Mouse (Mus musculus) kidney, embryonic 14.5 days (tissue): ENCODE data around the gene Cept1. TPM values are rescaled to one million over a fixed set of nuclear protein-coding genes. Genes with fewer than 3 reads are reported as not detected.
A peak's percentile ranks its signal among the peaks of the same experiment; 100 is the strongest.

Experiments
- ATAC-seq: fragments of 200-750 bp; cut with Nextera tagmentation; 2 replicates; pipeline ENCODE4 v1.8.0; 2017; ENCODE audit warnings: moderate number of reproducible peaks, mild to moderate bottlenecking, moderate TSS enrichment, moderate library complexity; ENCODE audit not compliant: low FRiP score, low TSS enrichment
- H3K27ac ChIP-seq: fragments of 300-500 bp; sonication (generic); 2 replicates; pipeline ENCODE4 v1.5.1; 2014; ENCODE audit warnings: low read depth, mild to moderate bottlenecking, low read length, moderate library complexity, mixed read lengths
- H3K27me3 ChIP-seq: fragments of 300-500 bp; sonication (generic); 2 replicates; pipeline ENCODE4 v1.6.1; 2014; ENCODE audit warnings: mild to moderate bottlenecking, low read length; ENCODE audit not compliant: control insufficient read depth, insufficient read depth
- H3K36me3 ChIP-seq: fragments of 300-500 bp; sonication (generic); 2 replicates; pipeline ENCODE4 v1.6.1; 2014; ENCODE audit warnings: low read length, mixed read lengths; ENCODE audit not compliant: control insufficient read depth, insufficient read depth
- H3K4me1 ChIP-seq: fragments of 300-500 bp; sonication (generic); 2 replicates; pipeline ENCODE4 v1.6.1; 2014; ENCODE audit warnings: low read length, mixed read lengths; ENCODE audit not compliant: control insufficient read depth, insufficient read depth
- H3K4me2 ChIP-seq: fragments of 300-500 bp; sonication (generic); replicated peaks from 2 replicates; pipeline ENCODE4 v1.6.1; 2014; ENCODE audit warnings: low read depth, mild to moderate bottlenecking, low read length
- H3K4me3 ChIP-seq: fragments of 300-500 bp; sonication (generic); 2 replicates; pipeline ENCODE4 v1.5.1; 2014; ENCODE audit warnings: mild to moderate bottlenecking, low read length
- H3K9ac ChIP-seq: fragments of 300-500 bp; sonication (generic); 2 replicates; pipeline ENCODE4 v1.6.1; 2014; ENCODE audit warnings: low read depth, mild to moderate bottlenecking, low read length, moderate library complexity
- H3K9me3 ChIP-seq: fragments of 300-500 bp; sonication (generic); 2 replicates; pipeline ENCODE4 v1.6.1; 2016; ENCODE audit warnings: low read length; ENCODE audit not compliant: control insufficient read depth
- WGBS: fragments of 180-500 bp; shearing (Covaris S2); extraction: QIAGEN DNeasy Blood & Tissue Kit; methylation state at CpG from one replicate; pipeline ENCODE4 v1.1.7; 2014; 5-methylcytosine and 5-hydroxymethylcytosine counted together
- polyA plus RNA-seq: library from polyadenylated mRNA; unstranded; fragments of >200 nt; fragmentation: Nextera tagmentation; extraction: Ambion mirVana; gene quantifications from 2 replicates; pipeline ENCODE4 v1.2.1, GENCODE M21; 2014

Cept1 gene
- polyA plus RNA-seq, 1 experiment from 2014 or later: 58.9 TPM

GRCm38 (mm10) chr3:106500510-106500909 is 47.1 kb downstream of the Cept1 start:
- Histone ChIP-seq H3K9ac (no peak overlapping the region), H3K27ac (no peak overlapping the region), H3K27me3 (no peaks in the 10 kb centered on the region), H3K4me1 (peaks cover 6% of the 10 kb centered on the region), H3K9me3 (no peaks in the 10 kb centered on the region), H3K4me3 (no peak overlapping the region), H3K4me2 (no peak overlapping the region), H3K36me3 (peaks cover 22% of the 10 kb centered on the region; the same call in 1 of the 2 replicates)
- ATAC-seq: no peak
- WGBS: 86% methylated on average over 2 of the region's 2 CpGs

GRCm38 (mm10) chr3:106496996-106497395 is 50.6 kb downstream of the Cept1 start:
- 69% methylated on average over 3 of the region's 3 CpGs for WGBS

GRCm38 (mm10) chr3:106496045-106496721 is 51.4 kb downstream of the Cept1 start:
- no peak overlapping the region for H3K27ac ChIP-seq
- 53% methylated on average over 4 of the region's 4 CpGs for WGBS

More at GRCm38 (mm10) chr3:106496996-106497395, 50.6 kb downstream of the Cept1 start:
- Histone ChIP-seq H3K36me3 (peaks cover 3% of the 10 kb centered on the region; the same call in 1 of the 2 replicates), H3K9me3 (no peaks in the 10 kb centered on the region), H3K4me3 (no peak overlapping the region), H3K4me2 (no peak overlapping the region), H3K4me1 (peaks cover 6% of the 10 kb centered on the region), H3K27me3 (no peaks in the 10 kb centered on the region), H3K9ac (no peak overlapping the region), H3K27ac (no peak overlapping the region)
- ATAC-seq: no peak

DNA sequence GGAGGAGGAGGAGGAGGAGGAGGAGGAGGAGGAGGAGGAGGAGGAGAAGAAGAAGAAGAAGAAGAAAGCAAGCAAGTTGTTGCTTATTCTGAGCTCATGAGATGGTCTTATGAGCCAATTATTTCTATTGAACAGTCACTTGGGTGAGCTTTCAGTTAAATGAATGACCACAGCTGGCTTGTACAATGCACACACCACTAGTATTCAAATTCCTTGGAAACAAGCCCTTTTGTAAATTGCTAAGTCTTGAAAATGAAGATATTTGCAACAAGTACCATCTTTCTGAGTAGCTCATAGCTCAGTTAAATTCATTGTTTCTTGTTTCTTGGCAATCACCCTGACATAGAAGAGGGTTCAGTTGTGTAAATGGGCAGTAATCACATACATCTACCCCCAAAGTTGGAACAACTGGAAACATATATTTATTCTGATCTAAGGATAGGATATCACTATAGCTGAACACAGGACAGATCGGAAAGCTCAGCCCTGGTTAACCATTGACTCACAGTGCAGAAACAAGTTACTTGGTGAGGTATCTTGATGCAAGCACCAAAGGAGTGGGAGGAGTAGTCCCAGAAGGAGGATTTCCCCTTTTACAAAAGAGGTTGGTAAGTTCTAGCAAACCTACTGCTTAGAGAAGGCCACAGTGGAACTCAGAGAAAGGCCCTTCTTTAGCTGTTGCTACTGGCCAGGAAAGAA is 52.1 kb downstream of the Cept1 start:
- H3K4me3 ChIP-seq: no peak overlapping the region
- H3K9me3 ChIP-seq: no peaks in the 10 kb centered on the region
- H3K9ac ChIP-seq: no peak overlapping the region
- H3K4me1 ChIP-seq: peaks cover 6% of the 10 kb centered on the region
- no peak overlapping the region for H3K4me2 ChIP-seq
- no peaks in the 10 kb centered on the region for H3K27me3 ChIP-seq
- no peak for ATAC-seq
- H3K36me3 ChIP-seq: peaks cover 3% of the 10 kb centered on the region; the same call in 1 of the 2 replicates
- no peak overlapping the region for H3K27ac ChIP-seq
- WGBS: 88% methylated on average over 1 of the region's 1 CpGs

More at GRCm38 (mm10) chr3:106496045-106496721, 51.4 kb downstream of the Cept1 start:
- Histone ChIP-seq H3K9me3 (no peaks in the 10 kb centered on the region), H3K27me3 (no peaks in the 10 kb centered on the region), H3K4me2 (no peak overlapping the region), H3K4me1 (peaks cover 6% of the 10 kb centered on the region), H3K9ac (no peak overlapping the region), H3K4me3 (no peak overlapping the region), H3K36me3 (peaks cover 3% of the 10 kb centered on the region; the same call in 1 of the 2 replicates)
- ATAC-seq: 0 out of 2 replicates have a peak, but pooled peaks have one; percentile 55

DNA sequence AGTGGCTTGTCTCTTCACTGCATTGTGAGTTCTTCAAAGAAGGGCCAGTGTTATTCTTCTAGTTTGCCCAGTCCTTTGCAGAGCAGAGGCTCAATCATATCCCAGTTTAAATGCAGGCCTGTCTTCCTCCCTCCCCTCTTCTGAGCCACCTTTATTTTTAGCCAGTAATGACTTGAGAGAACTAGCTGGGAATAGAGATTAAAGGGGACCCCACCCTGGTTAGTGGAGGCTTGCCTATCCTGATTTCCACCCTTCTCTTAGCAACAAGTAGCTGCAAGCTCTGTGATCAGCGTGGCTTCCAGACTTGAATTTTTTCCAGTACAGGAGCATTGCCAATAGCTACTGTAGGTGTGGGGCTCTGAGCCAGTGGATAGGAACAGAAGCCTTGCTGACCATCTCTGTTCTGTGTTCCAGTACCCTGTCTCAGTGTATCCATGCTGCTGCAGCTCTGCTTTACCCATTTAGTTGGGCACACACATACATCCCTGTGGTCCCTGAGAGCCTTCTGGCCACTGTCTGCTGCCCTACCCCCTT is 53.1 kb downstream of the Cept1 start:
- no peaks in the 10 kb centered on the region for H3K9me3 ChIP-seq
- H3K27me3 ChIP-seq: no peaks in the 10 kb centered on the region
- peaks cover 6% of the 10 kb centered on the region for H3K4me1 ChIP-seq
- H3K9ac ChIP-seq: no peak overlapping the region
- no peak overlapping the region for H3K27ac ChIP-seq
- no peak overlapping the region for H3K4me2 ChIP-seq
- 90% methylated on average over 1 of the region's 1 CpGs for WGBS
- no peak overlapping the region for H3K4me3 ChIP-seq
- peaks cover under 1% of the 10 kb centered on the region; the same call in 1 of the 2 replicates for H3K36me3 ChIP-seq
- ATAC-seq: no peak

- no peak for ATAC-seq
- H3K4me3 ChIP-seq: no peak overlapping the region
- 60% methylated on average over 3 of the region's 3 CpGs for WGBS
- H3K9ac ChIP-seq: no peak overlapping the region
- H3K4me1 ChIP-seq: peaks cover 6% of the 10 kb centered on the region
- no peak overlapping the region for H3K4me2 ChIP-seq
- no peak overlapping the region for H3K27ac ChIP-seq
- H3K36me3 ChIP-seq: no peaks in the 10 kb centered on the region
- H3K9me3 ChIP-seq: no peaks in the 10 kb centered on the region
- no peaks in the 10 kb centered on the region for H3K27me3 ChIP-seq
Measured at GRCm38 (mm10) chr3:106493882-106494281, 53.7 kb downstream of the Cept1 start.

DNA sequence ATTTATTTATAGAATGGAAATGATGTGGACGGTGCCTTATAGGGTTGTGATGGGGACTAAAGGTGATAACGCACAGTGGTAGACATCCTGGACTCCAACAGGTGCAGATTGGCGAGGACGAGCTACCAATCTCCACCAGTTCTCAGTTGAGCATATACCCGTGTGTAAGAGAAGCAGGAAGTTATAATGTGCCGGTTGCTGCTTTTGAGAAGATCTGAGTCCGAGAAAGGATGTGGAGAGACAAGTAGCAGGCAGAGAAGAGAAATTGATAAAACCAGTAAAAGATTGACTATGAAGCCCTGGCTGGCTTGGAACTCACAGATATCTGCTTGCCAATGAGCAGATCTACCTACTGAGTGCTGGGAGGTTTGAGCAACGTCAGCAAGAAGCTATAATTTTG is 54.4 kb downstream of the Cept1 start:
- no peak overlapping the region for H3K9ac ChIP-seq
- no peaks in the 10 kb centered on the region for H3K9me3 ChIP-seq
- no peak for ATAC-seq
- H3K4me3 ChIP-seq: no peak overlapping the region
- no peak overlapping the region for H3K27ac ChIP-seq
- 92% methylated on average over 8 of the region's 8 CpGs for WGBS
- peaks cover 6% of the 10 kb centered on the region for H3K4me1 ChIP-seq
- no peaks in the 10 kb centered on the region for H3K36me3 ChIP-seq
- no peaks in the 10 kb centered on the region for H3K27me3 ChIP-seq
- H3K4me2 ChIP-seq: no peak overlapping the region

DNA sequence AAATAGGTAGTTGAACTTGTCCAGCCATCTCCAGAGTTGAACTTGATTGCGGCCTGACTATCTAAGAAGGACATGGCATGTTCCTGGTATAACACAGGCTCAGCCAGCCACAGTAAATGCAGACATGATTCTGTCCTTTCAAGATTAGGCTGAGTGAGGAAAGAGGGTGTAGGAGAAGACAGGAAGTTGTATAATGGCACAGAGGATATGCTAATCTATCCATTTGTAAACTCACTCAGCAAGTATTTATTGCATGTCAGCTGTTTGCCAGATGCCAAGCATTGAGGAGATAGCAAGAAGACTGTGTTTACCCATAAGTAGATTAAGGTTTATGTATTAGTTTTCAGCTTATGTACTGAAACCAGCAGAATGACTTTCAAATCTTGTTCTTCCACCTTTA is 54.9 kb downstream of the Cept1 start:
- no peaks in the 10 kb centered on the region for H3K27me3 ChIP-seq
- no peak overlapping the region for H3K27ac ChIP-seq
- no peaks in the 10 kb centered on the region for H3K9me3 ChIP-seq
- no peaks in the 10 kb centered on the region for H3K36me3 ChIP-seq
- H3K4me3 ChIP-seq: no peak overlapping the region
- H3K4me2 ChIP-seq: no peak overlapping the region
- WGBS: 100% methylated on average over 1 of the region's 1 CpGs
- H3K4me1 ChIP-seq: peaks cover 6% of the 10 kb centered on the region
- H3K9ac ChIP-seq: no peak overlapping the region
- no peak for ATAC-seq

DNA sequence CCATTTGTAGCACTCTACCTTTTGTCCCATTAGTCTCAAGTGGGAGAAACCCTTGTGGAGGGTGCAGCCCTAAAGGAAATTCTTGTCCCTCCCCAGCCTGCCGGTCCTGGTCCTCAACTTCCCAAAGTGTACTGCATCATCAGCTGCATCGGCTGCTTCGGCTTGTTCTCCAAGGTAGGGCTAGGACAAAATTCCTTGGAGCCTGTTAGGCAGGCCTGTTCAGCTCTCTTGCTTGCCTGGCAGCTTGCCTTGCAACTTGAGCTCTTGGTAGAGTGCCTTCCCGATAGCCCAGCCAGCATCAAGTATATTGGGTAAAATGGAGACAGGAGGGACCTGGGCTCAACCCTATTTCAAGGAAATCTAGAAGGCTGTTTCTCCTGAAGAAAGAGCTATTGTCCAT is 57.4 kb downstream of the Cept1 start:
- Histone ChIP-seq H3K27ac (no peak overlapping the region), H3K36me3 (no peaks in the 10 kb centered on the region), H3K9me3 (no peaks in the 10 kb centered on the region), H3K4me3 (no peak overlapping the region), H3K27me3 (no peaks in the 10 kb centered on the region), H3K9ac (no peak overlapping the region), H3K4me2 (no peak overlapping the region), H3K4me1 (no peaks in the 10 kb centered on the region)
- no peak for ATAC-seq
- WGBS: 90% methylated on average over 4 of the region's 4 CpGs
